Mouse (Mus musculus): Measurements from ENCODE around the gene Car5b. TPM values are rescaled to one million over a fixed set of nuclear protein-coding genes. Genes with fewer than 3 reads are reported as not detected.

Car5b gene
- polyA plus RNA-seq, 1 experiment from 2014 or later, result 0.81 TPM

GRCm38 (mm10) chrX:164035401-164035800 is 7.6 kb upstream of the Car5b start:
- Histone ChIP-seq H3K4me3 (replicated peaks) (no peak overlapping the region), H3K4me2 (replicated peaks) (no peak overlapping the region), H3K27ac (replicated peaks) (no peak overlapping the region), H3K4me1 (no peaks in the 10 kb centered on the region), H3K27me3 (no peaks in the 10 kb centered on the region), H3K36me3 (no peaks in the 10 kb centered on the region), H3K9me3 (replicated peaks) (no peaks in the 10 kb centered on the region), H3K9ac (no peak overlapping the region)
- WGBS, result 86% methylated on average over 2 of the region's 2 CpGs
- ATAC-seq (ENCODE audit: insufficient number of reproducible peaks, low FRiP score, low TSS enrichment, low read depth), result no peak

DNA sequence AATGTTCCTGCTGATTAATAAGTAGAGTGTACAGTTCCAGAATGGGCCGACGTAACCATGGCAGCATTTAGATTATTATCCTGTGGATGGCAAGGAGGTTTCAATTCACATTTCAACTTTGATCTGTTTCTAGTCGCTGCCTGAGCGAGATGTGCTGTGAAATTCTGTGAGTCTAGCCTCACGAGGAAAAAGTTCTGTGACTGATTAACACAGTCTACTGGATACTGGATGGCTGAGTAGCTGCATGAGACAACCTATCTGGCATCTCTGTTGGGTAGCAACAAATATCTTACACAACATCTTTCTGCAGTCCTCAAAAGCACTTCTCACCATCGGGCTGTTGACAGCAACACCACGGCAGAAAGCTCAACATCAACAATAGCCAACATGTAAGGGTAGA is 4.7 kb upstream of the Car5b start:
- H3K4me2 ChIP-seq (replicated peaks), result no peak overlapping the region
- H3K27me3 ChIP-seq, result no peaks in the 10 kb centered on the region
- no peak overlapping the region for H3K9ac ChIP-seq
- no peaks in the 10 kb centered on the region for H3K9me3 ChIP-seq (replicated peaks)
- no peak overlapping the region for H3K4me3 ChIP-seq (replicated peaks)
- 67% methylated on average over 7 of the region's 7 CpGs for WGBS
- H3K27ac ChIP-seq (replicated peaks), result no peak overlapping the region
- no peaks in the 10 kb centered on the region for H3K36me3 ChIP-seq
- no peaks in the 10 kb centered on the region for H3K4me1 ChIP-seq
- no peak for ATAC-seq (ENCODE audit: insufficient number of reproducible peaks, low FRiP score, low TSS enrichment, low read depth)

GRCm38 (mm10) chrX:164015636-164016035 is 12.2 kb downstream of the Car5b start:
- Histone ChIP-seq H3K9me3 (replicated peaks) (no peaks in the 10 kb centered on the region), H3K27me3 (no peaks in the 10 kb centered on the region), H3K9ac (no peak overlapping the region), H3K4me2 (replicated peaks) (no peak overlapping the region), H3K4me1 (no peaks in the 10 kb centered on the region), H3K27ac (replicated peaks) (no peak overlapping the region), H3K4me3 (replicated peaks) (no peak overlapping the region), H3K36me3 (no peaks in the 10 kb centered on the region)
- whole genome bisulfite sequencing, result 89% methylated on average over 3 of the region's 3 CpGs
- ATAC-seq (ENCODE audit: insufficient number of reproducible peaks, low FRiP score, low TSS enrichment, low read depth), result no peak

DNA sequence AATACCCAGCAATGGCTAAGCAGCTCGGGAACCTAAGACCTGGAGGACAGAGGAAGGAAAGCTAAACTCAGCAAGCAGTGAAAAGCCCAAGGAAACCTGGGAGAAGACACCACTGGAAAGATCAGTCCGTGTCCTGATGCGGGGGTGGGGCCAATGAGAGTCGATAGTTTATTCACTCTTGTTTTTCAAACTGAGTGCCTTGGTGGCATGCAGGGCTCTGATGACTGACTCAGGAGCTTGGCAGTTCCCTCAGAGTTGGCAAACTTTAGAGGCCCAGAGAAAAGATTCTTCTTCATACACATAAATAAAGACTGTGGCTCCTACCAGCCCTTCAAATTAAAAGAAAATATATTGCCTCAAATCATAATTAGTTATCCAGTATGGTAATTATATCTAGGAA is 12.8 kb downstream of the Car5b start:
- 70% methylated on average over 4 of the region's 4 CpGs for WGBS
- no peak overlapping the region for H3K27ac ChIP-seq (replicated peaks)
- no peaks in the 10 kb centered on the region for H3K27me3 ChIP-seq
- H3K9ac ChIP-seq, result no peak overlapping the region
- no peaks in the 10 kb centered on the region for H3K36me3 ChIP-seq
- ATAC-seq (ENCODE audit: insufficient number of reproducible peaks, low FRiP score, low TSS enrichment, low read depth), result no peak
- H3K4me2 ChIP-seq (replicated peaks), result no peak overlapping the region
- H3K4me1 ChIP-seq, result no peaks in the 10 kb centered on the region
- no peaks in the 10 kb centered on the region for H3K9me3 ChIP-seq (replicated peaks)
- H3K4me3 ChIP-seq (replicated peaks), result no peak overlapping the region

DNA sequence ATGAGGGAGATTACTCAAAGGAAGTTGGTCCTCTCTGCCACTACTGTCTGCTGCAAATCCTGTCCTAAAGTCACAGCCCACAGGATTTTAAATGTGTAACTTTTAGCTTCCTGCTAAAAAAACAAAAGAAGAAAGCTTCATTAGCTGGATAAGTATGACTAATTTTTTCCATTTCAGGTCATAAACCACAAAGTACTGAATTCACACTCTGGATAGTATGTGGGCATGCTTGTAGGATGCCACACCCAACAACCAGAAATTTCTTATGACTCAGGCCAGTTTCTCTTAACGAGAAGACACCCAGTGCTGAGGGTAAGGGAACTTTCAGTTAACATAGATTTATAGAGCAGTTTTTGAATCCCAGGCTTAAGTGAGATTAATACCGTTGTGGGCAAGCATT is 14.5 kb downstream of the Car5b start:
- Histone ChIP-seq H3K4me1 (no peaks in the 10 kb centered on the region), H3K4me3 (replicated peaks) (no peak overlapping the region), H3K27me3 (no peaks in the 10 kb centered on the region), H3K9me3 (replicated peaks) (no peaks in the 10 kb centered on the region), H3K4me2 (replicated peaks) (no peak overlapping the region), H3K9ac (no peak overlapping the region), H3K27ac (replicated peaks) (no peak overlapping the region), H3K36me3 (no peaks in the 10 kb centered on the region)
- no peak for ATAC-seq (ENCODE audit: insufficient number of reproducible peaks, low FRiP score, low TSS enrichment, low read depth)
- WGBS, result 59% methylated on average over 2 of the region's 2 CpGs

DNA sequence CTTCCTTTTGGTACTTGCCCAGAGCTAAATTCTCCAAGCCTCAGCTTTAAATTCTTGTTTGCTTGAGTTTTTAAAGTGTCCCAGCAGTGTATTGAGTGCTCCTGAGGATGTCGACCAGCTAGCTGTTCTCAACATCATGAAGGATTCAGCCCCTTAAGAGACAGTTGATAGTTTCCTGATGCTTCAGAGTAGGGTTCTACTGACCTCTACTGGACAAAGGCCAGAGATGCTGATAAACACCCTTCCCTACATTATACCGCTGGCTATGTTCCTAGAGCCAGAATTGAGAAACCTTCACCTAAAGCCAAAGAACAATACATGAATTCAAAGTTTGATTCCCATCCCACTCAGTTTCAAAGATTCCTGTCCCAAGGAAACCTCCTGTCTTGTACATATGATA is 23.0 kb downstream of the Car5b start:
- Histone ChIP-seq H3K4me2 (replicated peaks) (no peak overlapping the region), H3K27ac (replicated peaks) (no peak overlapping the region), H3K4me1 (no peaks in the 10 kb centered on the region), H3K36me3 (no peaks in the 10 kb centered on the region), H3K9me3 (replicated peaks) (no peaks in the 10 kb centered on the region), H3K27me3 (no peaks in the 10 kb centered on the region; the same call in 1 of the 2 replicates), H3K4me3 (replicated peaks) (no peak overlapping the region), H3K9ac (no peak overlapping the region)
- WGBS, result 39% methylated on average over 2 of the region's 2 CpGs
- no peak for ATAC-seq (ENCODE audit: insufficient number of reproducible peaks, low FRiP score, low TSS enrichment, low read depth)

DNA sequence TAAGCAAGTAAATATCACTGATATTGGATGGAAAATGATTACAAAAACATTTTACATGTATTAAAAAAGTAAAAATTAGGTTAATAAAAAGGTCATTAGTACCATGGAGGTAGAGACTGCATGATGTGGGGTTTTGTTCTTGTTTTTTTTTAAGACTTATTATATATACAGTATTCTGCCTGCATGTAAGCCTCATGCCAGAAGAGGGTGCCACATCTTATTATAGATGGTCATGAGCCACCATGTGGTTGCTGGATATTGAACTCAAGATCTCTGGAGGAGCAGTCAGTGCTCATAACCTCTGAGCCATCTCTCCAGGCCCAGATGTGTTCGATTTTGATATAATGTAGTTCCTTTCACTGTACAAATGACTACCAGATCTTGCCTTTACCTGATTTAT is 27.9 kb downstream of the Car5b start:
- no peak for ATAC-seq (ENCODE audit: insufficient number of reproducible peaks, low FRiP score, low TSS enrichment, low read depth)
- H3K4me2 ChIP-seq (replicated peaks), result no peak overlapping the region
- WGBS, result 57% methylated on average over 1 of the region's 1 CpGs
- H3K27ac ChIP-seq (replicated peaks), result no peak overlapping the region
- H3K4me3 ChIP-seq (replicated peaks), result no peak overlapping the region
- H3K9ac ChIP-seq, result no peak overlapping the region
- no peaks in the 10 kb centered on the region for H3K36me3 ChIP-seq
- peaks cover 3% of the 10 kb centered on the region; the same call in 1 of the 2 replicates for H3K27me3 ChIP-seq
- no peaks in the 10 kb centered on the region for H3K9me3 ChIP-seq (replicated peaks)
- no peaks in the 10 kb centered on the region for H3K4me1 ChIP-seq

DNA sequence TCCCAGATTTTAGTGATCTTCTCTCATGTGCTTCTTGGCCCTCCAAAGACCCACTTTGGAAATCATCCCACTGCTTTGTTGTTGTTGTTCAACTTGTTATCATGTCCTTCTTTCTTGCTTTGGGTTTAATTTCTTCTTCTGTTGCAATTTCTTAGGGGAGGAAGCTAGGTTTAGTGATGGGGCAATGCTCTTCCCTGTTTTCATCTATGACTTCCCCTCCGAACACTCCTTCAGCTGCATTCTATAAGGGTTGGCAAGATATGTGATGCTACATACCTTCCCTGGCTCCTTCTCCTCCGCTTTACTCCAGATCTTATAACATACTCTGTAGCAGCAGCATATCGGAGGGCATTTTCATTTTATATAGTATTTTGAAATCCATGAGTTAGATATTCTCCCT is 31.0 kb downstream of the Car5b start:
- Histone ChIP-seq H3K27me3 (peaks cover 3% of the 10 kb centered on the region; the same call in 1 of the 2 replicates), H3K4me1 (no peaks in the 10 kb centered on the region), H3K27ac (replicated peaks) (no peak overlapping the region), H3K4me2 (replicated peaks) (no peak overlapping the region), H3K36me3 (no peaks in the 10 kb centered on the region), H3K4me3 (replicated peaks) (no peak overlapping the region), H3K9ac (no peak overlapping the region), H3K9me3 (replicated peaks) (no peaks in the 10 kb centered on the region)
- ATAC-seq (ENCODE audit: insufficient number of reproducible peaks, low FRiP score, low TSS enrichment, low read depth), result no peak
- WGBS, result 95% methylated on average over 3 of the region's 3 CpGs

GRCm38 (mm10) chrX:163987718-163988374 is 40.0 kb downstream of the Car5b start:
- H3K4me3 ChIP-seq (replicated peaks), result no peak overlapping the region
- H3K9ac ChIP-seq, result no peak overlapping the region
- no peaks in the 10 kb centered on the region for H3K27me3 ChIP-seq
- no peaks in the 10 kb centered on the region for H3K4me1 ChIP-seq
- ATAC-seq (ENCODE audit: insufficient number of reproducible peaks, low FRiP score, low TSS enrichment, low read depth), result no peak
- no peak overlapping the region for H3K27ac ChIP-seq (replicated peaks)
- H3K9me3 ChIP-seq (replicated peaks), result no peaks in the 10 kb centered on the region
- no peaks in the 10 kb centered on the region for H3K36me3 ChIP-seq
- no peak overlapping the region for H3K4me2 ChIP-seq (replicated peaks)
- WGBS, result 60% methylated on average over 3 of the region's 3 CpGs

DNA sequence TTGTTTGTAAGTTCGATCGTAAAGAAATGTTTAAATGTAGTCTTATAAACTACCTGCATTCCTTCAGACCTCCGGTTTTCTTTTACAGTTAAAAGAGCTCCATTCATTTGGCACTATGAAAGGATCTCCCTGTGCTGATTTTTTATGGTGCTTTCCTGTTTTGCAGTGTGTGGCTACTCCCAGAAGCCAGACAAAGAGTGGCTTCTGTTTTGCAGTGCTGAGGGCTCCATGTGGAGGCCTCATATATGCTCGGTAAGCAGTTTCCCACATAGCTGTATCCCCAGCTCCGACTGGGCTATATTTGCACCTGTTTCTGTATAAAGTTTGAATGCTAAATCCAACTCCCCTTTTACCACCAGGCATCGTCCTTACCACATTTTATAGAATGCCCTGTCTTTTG is 45.7 kb downstream of the Car5b start:
- Histone ChIP-seq H3K27me3 (no peaks in the 10 kb centered on the region), H3K4me1 (no peaks in the 10 kb centered on the region), H3K4me3 (replicated peaks) (no peak overlapping the region), H3K27ac (replicated peaks) (no peak overlapping the region), H3K36me3 (no peaks in the 10 kb centered on the region), H3K9me3 (replicated peaks) (no peaks in the 10 kb centered on the region), H3K4me2 (replicated peaks) (no peak overlapping the region), H3K9ac (no peak overlapping the region)
- WGBS, result 74% methylated on average over 6 of the region's 6 CpGs
- ATAC-seq (ENCODE audit: insufficient number of reproducible peaks, low FRiP score, low TSS enrichment, low read depth), result no peak

- H3K4me1 ChIP-seq, result no peaks in the 10 kb centered on the region
- H3K27me3 ChIP-seq, result no peaks in the 10 kb centered on the region
- no peak overlapping the region for H3K4me3 ChIP-seq (replicated peaks)
- H3K9me3 ChIP-seq (replicated peaks), result no peaks in the 10 kb centered on the region
- no peak overlapping the region for H3K4me2 ChIP-seq (replicated peaks)
- H3K36me3 ChIP-seq, result no peaks in the 10 kb centered on the region
- H3K9ac ChIP-seq, result no peak overlapping the region
- ATAC-seq (ENCODE audit: insufficient number of reproducible peaks, low FRiP score, low TSS enrichment, low read depth), result no peak
- no peak overlapping the region for H3K27ac ChIP-seq (replicated peaks)
- 46% methylated on average over 4 of the region's 4 CpGs for WGBS
These were observed 46.3 kb downstream of the Car5b start for GRCm38 (mm10) chrX:163981500-163981899.

- H3K4me1 ChIP-seq, result no peaks in the 10 kb centered on the region
- H3K27me3 ChIP-seq, result no peaks in the 10 kb centered on the region
- no peak overlapping the region for H3K4me2 ChIP-seq (replicated peaks)
- 97% methylated on average over 1 of the region's 1 CpGs for WGBS
- no peaks in the 10 kb centered on the region for H3K36me3 ChIP-seq
- ATAC-seq (ENCODE audit: insufficient number of reproducible peaks, low FRiP score, low TSS enrichment, low read depth), result no peak
- no peaks in the 10 kb centered on the region for H3K9me3 ChIP-seq (replicated peaks)
- no peak overlapping the region for H3K4me3 ChIP-seq (replicated peaks)
- no peak overlapping the region for H3K27ac ChIP-seq (replicated peaks)
- H3K9ac ChIP-seq, result no peak overlapping the region
These were observed 46.7 kb downstream of the Car5b start for GRCm38 (mm10) chrX:163981092-163981491.

Measured in embryonic facial prominence, embryonic 15.5 days (tissue).